Mouse (Mus musculus) heart, embryonic 13.5 days (tissue): ENCODE results near the gene Cpt1c. TPM values are rescaled to one million over a fixed set of nuclear protein-coding genes. Genes with fewer than 3 reads are reported as not detected.

Experiments
- ATAC-seq: fragments of 200-750 bp; cut with Nextera tagmentation; 2 replicates; pipeline ENCODE4 v1.8.0; 2017; ENCODE audit warnings: moderate TSS enrichment; ENCODE audit not compliant: insufficient number of reproducible peaks, low FRiP score, low TSS enrichment; ENCODE audit errors: extremely low read depth
- H3K27ac ChIP-seq: fragments of 300-500 bp; sonication (generic); replicated peaks from 2 replicates; pipeline ENCODE4 v1.5.1; 2015; ENCODE audit warnings: moderate library complexity, mild to moderate bottlenecking, inconsistent platforms
- H3K27me3 ChIP-seq: fragments of 300-500 bp; sonication (generic); replicated peaks from 2 replicates; pipeline ENCODE4 v1.6.1; 2015; ENCODE audit warnings: mild to moderate bottlenecking, inconsistent platforms
- H3K36me3 ChIP-seq: fragments of 300-500 bp; sonication (generic); 2 replicates; pipeline ENCODE4 v1.6.1; 2015; ENCODE audit warnings: mild to moderate bottlenecking, inconsistent platforms
- H3K4me1 ChIP-seq: fragments of 300-500 bp; sonication (generic); 2 replicates; pipeline ENCODE4 v1.6.1; 2015; ENCODE audit warnings: inconsistent platforms
- H3K4me2 ChIP-seq: fragments of 300-500 bp; sonication (generic); 2 replicates; pipeline ENCODE4 v1.6.1; 2015; ENCODE audit warnings: inconsistent platforms, mild to moderate bottlenecking, moderate library complexity
- H3K4me3 ChIP-seq: fragments of 300-500 bp; sonication (generic); 2 replicates; pipeline ENCODE4 v1.5.1; 2015; ENCODE audit warnings: moderate library complexity, mild to moderate bottlenecking, inconsistent platforms
- H3K9ac ChIP-seq: fragments of 300-500 bp; sonication (generic); 2 replicates; pipeline ENCODE4 v1.6.1; 2015; ENCODE audit warnings: inconsistent platforms, mild to moderate bottlenecking, moderate library complexity
- H3K9me3 ChIP-seq: fragments of 300-500 bp; sonication (generic); 2 replicates; pipeline ENCODE4 v1.6.1; 2016; ENCODE audit warnings: inconsistent platforms
- WGBS: fragments of 180-500 bp; shearing (Covaris S2); methylation state at CpG from one replicate; pipeline ENCODE4 v1.1.7; 2015; ENCODE audit warnings: mixed read lengths; 5-methylcytosine and 5-hydroxymethylcytosine counted together
- polyA plus RNA-seq: library from polyadenylated mRNA; unstranded; fragments of >200 nt; fragmentation: Nextera tagmentation; extraction: Ambion mirVana; gene quantifications from 2 replicates; pipeline ENCODE4 v1.2.1, GENCODE M21; 2015

Cpt1c gene
- polyA plus RNA-seq, 1 experiment from 2014 or later: 9.8 TPM

- Histone ChIP-seq H3K27me3 (no peaks in the 10 kb centered on the region), H3K36me3 (peaks cover 67% of the 10 kb centered on the region), H3K4me3 (peak within 1 kb of the TSS; percentile 62), H3K4me1 (peaks cover 44% of the 10 kb centered on the region), H3K9ac (peak within 1 kb of the TSS; percentile 87), H3K9me3 (no peaks in the 10 kb centered on the region), H3K4me2 (peak within 1 kb of the TSS; percentile 92), H3K27ac (peak within 1 kb of the TSS; percentile 90)
- 1% methylated on average over 18 of the region's 18 CpGs for WGBS
- no peak for ATAC-seq
Measured at GRCm38 (mm10) chr7:44998501-44998955, 23.9 kb upstream of the Cpt1c start, which contains the start of gene Bcl2l12. TSS of gene Bcl2l12 (minus strand) at chr7:44998712.

GRCm38 (mm10) chr7:44997940-44998428, 23.3 kb upstream of the Cpt1c start:
- Histone ChIP-seq H3K27me3 (no peaks in the 10 kb centered on the region), H3K36me3 (peaks cover 67% of the 10 kb centered on the region), H3K4me2 (peak overlapping the region; percentile 92), H3K27ac (peak overlapping the region; percentile 90), H3K4me1 (peaks cover 44% of the 10 kb centered on the region), H3K9ac (peak overlapping the region; percentile 87), H3K4me3 (peak overlapping the region; percentile 62), H3K9me3 (no peaks in the 10 kb centered on the region)
- 2% methylated on average over 15 of the region's 15 CpGs for WGBS
- ATAC-seq: no peak; the same call in 1 of the 2 replicates

- Histone ChIP-seq H3K4me2 (peak within 1 kb of the TSS; percentile 92), H3K27ac (peak within 1 kb of the TSS; percentile 90), H3K9ac (peak within 1 kb of the TSS; percentile 87), H3K4me3 (peak within 1 kb of the TSS; percentile 62), H3K36me3 (peaks cover 67% of the 10 kb centered on the region), H3K4me1 (peaks cover 44% of the 10 kb centered on the region), H3K27me3 (no peaks in the 10 kb centered on the region), H3K9me3 (no peaks in the 10 kb centered on the region)
- under 1% methylated on average over 43 of the region's 43 CpGs for WGBS
- ATAC-seq: peak; percentile 81
Measured at GRCm38 (mm10) chr7:44997231-44997939, 22.7 kb upstream of the Cpt1c start, which contains the start of gene Irf3. TSS of gene Irf3 (plus strand) at chr7:44997648.

GRCm38 (mm10) chr7:44996672-44997071, 22.0 kb upstream of the Cpt1c start:
- Histone ChIP-seq H3K27me3 (no peaks in the 10 kb centered on the region), H3K4me1 (peaks cover 44% of the 10 kb centered on the region), H3K4me2 (peak overlapping the region; percentile 92), H3K4me3 (peak overlapping the region; percentile 62), H3K36me3 (peaks cover 67% of the 10 kb centered on the region), H3K9me3 (no peaks in the 10 kb centered on the region), H3K9ac (peak overlapping the region; percentile 87), H3K27ac (peak overlapping the region; percentile 90)
- WGBS: 13% methylated on average over 10 of the region's 10 CpGs
- no peak for ATAC-seq

GRCm38 (mm10) chr7:44986879-44987718, 12.4 kb upstream of the Cpt1c start:
- no peaks in the 10 kb centered on the region for H3K9me3 ChIP-seq
- H3K4me1 ChIP-seq: peaks cover 38% of the 10 kb centered on the region
- peaks cover 53% of the 10 kb centered on the region for H3K36me3 ChIP-seq
- ATAC-seq: peak; percentile 2; the same call in 1 of the 2 replicates
- peak overlapping the region; percentile 99 for H3K4me3 ChIP-seq
- H3K27ac ChIP-seq: peak overlapping the region; percentile 90
- under 1% methylated on average over 29 of the region's 29 CpGs for WGBS
- peak overlapping the region; percentile 78 for H3K4me2 ChIP-seq
- no peaks in the 10 kb centered on the region for H3K27me3 ChIP-seq
- H3K9ac ChIP-seq: peak overlapping the region; percentile 87

GRCm38 (mm10) chr7:44986192-44986878, 11.7 kb upstream of the Cpt1c start, which contains the start of gene Prmt1:
TSS of gene Prmt1 (minus strand) at chr7:44986568.
- peaks cover 53% of the 10 kb centered on the region for H3K36me3 ChIP-seq
- H3K4me3 ChIP-seq: peak within 1 kb of the TSS; percentile 99

GRCm38 (mm10) chr7:44985595-44986191, 11.0 kb upstream of the Cpt1c start:
- peak overlapping the region; percentile 97 for H3K27ac ChIP-seq
- peaks cover 53% of the 10 kb centered on the region for H3K36me3 ChIP-seq
- H3K9ac ChIP-seq: peak overlapping the region; percentile 99
- H3K4me3 ChIP-seq: peak overlapping the region; percentile 99
- no peaks in the 10 kb centered on the region for H3K9me3 ChIP-seq
- WGBS: under 1% methylated on average over 45 of the region's 45 CpGs
- peaks cover 38% of the 10 kb centered on the region for H3K4me1 ChIP-seq
- H3K27me3 ChIP-seq: no peaks in the 10 kb centered on the region
- ATAC-seq: no peak
- peak overlapping the region; percentile 76 for H3K4me2 ChIP-seq

More at GRCm38 (mm10) chr7:44986192-44986878, 11.7 kb upstream of the Cpt1c start, which contains the start of gene Prmt1:
- ATAC-seq: peak; percentile 92
- H3K9ac ChIP-seq: peak within 1 kb of the TSS; percentile 99
- H3K4me1 ChIP-seq: peaks cover 38% of the 10 kb centered on the region
- H3K4me2 ChIP-seq: peak within 1 kb of the TSS; percentile 78
- no peaks in the 10 kb centered on the region for H3K27me3 ChIP-seq
- under 1% methylated on average over 41 of the region's 42 CpGs for WGBS
- H3K27ac ChIP-seq: peak within 1 kb of the TSS; percentile 97
- H3K9me3 ChIP-seq: no peaks in the 10 kb centered on the region

GRCm38 (mm10) chr7:44984833-44985164, 10.1 kb upstream of the Cpt1c start:
- H3K4me2 ChIP-seq: peak overlapping the region; percentile 76
- peak overlapping the region; percentile 99 for H3K9ac ChIP-seq
- WGBS: 49% methylated on average over 3 of the region's 3 CpGs
- H3K9me3 ChIP-seq: no peaks in the 10 kb centered on the region
- H3K27ac ChIP-seq: peak overlapping the region; percentile 97
- H3K4me3 ChIP-seq: peak overlapping the region; percentile 99
- peaks cover 53% of the 10 kb centered on the region for H3K36me3 ChIP-seq
- no peaks in the 10 kb centered on the region for H3K27me3 ChIP-seq
- peaks cover 38% of the 10 kb centered on the region for H3K4me1 ChIP-seq
- no peak for ATAC-seq

- Histone ChIP-seq H3K9me3 (no peaks in the 10 kb centered on the region), H3K36me3 (peaks cover 53% of the 10 kb centered on the region), H3K27ac (peak overlapping the region; percentile 97), H3K4me3 (peak overlapping the region; percentile 99), H3K4me2 (peak overlapping the region; percentile 76), H3K4me1 (peaks cover 37% of the 10 kb centered on the region), H3K9ac (peak overlapping the region; percentile 99), H3K27me3 (no peaks in the 10 kb centered on the region)
- ATAC-seq: no peak
- WGBS: 68% methylated on average over 7 of the region's 7 CpGs
Measured at GRCm38 (mm10) chr7:44983944-44984832, 9.5 kb upstream of the Cpt1c start.

GRCm38 (mm10) chr7:44983085-44983484, 8.4 kb upstream of the Cpt1c start:
- Histone ChIP-seq H3K27ac (0 out of 2 replicates have a peak overlapping the region, but pooled peaks have one; percentile 52), H3K36me3 (peaks cover 62% of the 10 kb centered on the region)
- no peak for ATAC-seq

More at GRCm38 (mm10) chr7:44983085-44983484, 8.4 kb upstream of the Cpt1c start:
- H3K4me2 ChIP-seq: no peak overlapping the region
- 34% methylated on average over 6 of the region's 6 CpGs for WGBS
- H3K4me3 ChIP-seq: no peak overlapping the region
- no peaks in the 10 kb centered on the region for H3K27me3 ChIP-seq
- peaks cover 28% of the 10 kb centered on the region for H3K4me1 ChIP-seq
- H3K9ac ChIP-seq: no peak overlapping the region
- H3K9me3 ChIP-seq: no peaks in the 10 kb centered on the region
